Mouse (Mus musculus) erythroblast, embryonic 14.5 days (primary cell): ENCODE results near the gene Pspn.

ENCODE experiments used
- GATA1 ChIP-seq: IDR thresholded peaks from 2 replicates; pipeline ENCODE4 v1.6.1; 2012; ENCODE audit warnings: low read length, inconsistent platforms, mixed read lengths
- TAL1 ChIP-seq: IDR thresholded peaks from 3 replicates; pipeline ENCODE4 v1.6.1; 2012; ENCODE audit warnings: low read length, inconsistent platforms, mixed read lengths

GRCm38 (mm10) chr17:56990966-56991365 is 8.9 kb downstream of the Pspn start:
- TF ChIP-seq GATA1: no peak
- no peak for TF ChIP-seq TAL1
